Mouse (Mus musculus) spleen, adult 2 months (tissue): ENCODE results near the gene Myof. TPM values are rescaled to one million over a fixed set of nuclear protein-coding genes. Genes with fewer than 3 reads are reported as not detected.

Experiments used
- DNase-seq, 2 experiments: peaks; one replicate each; pipeline versions ENCODE4 v3.0.0 to v3.0.0-alpha.2; 2012 to 2021; ENCODE audit warnings: low spot score in 2 of 2, low read depth in 1 of 2
- H3K27ac ChIP-seq: fragments of 200-500 bp; 2 replicates; pipeline ENCODE4 v1.5.1; 2012; ENCODE audit warnings: low read length, inconsistent platforms; ENCODE audit not compliant: insufficient read depth
- H3K27me3 ChIP-seq: fragments of 200-500 bp; 2 replicates; pipeline ENCODE4 v1.6.1; 2012; ENCODE audit warnings: mild to moderate bottlenecking, moderate library complexity, low read length, inconsistent platforms; ENCODE audit not compliant: control insufficient read depth, insufficient read depth
- H3K36me3 ChIP-seq: fragments of 200-500 bp; 2 replicates; pipeline ENCODE4 v1.6.1; 2012; ENCODE audit warnings: mild to moderate bottlenecking, low read length, inconsistent platforms; ENCODE audit not compliant: control insufficient read depth, insufficient read depth
- H3K4me1 ChIP-seq: fragments of 200-500 bp; 2 replicates; pipeline ENCODE4 v1.6.1; 2011; ENCODE audit warnings: inconsistent platforms; ENCODE audit not compliant: control insufficient read depth, insufficient read depth, insufficient read length
- H3K4me3 ChIP-seq: fragments of 200-500 bp; 2 replicates; pipeline ENCODE4 v1.5.1; 2011; ENCODE audit warnings: mild to moderate bottlenecking, inconsistent platforms; ENCODE audit not compliant: insufficient read depth, insufficient read length; ENCODE audit errors: extremely low read depth
- CTCF ChIP-seq: fragments of 200-500 bp; IDR thresholded peaks from 2 replicates; pipeline ENCODE4 v1.5.1; 2011; ENCODE audit warnings: mild to moderate bottlenecking, inconsistent platforms; ENCODE audit not compliant: insufficient read depth, insufficient read length, insufficient replicate concordance; ENCODE audit errors: extremely low read depth
- POLR2A ChIP-seq: fragments of 200-500 bp; IDR thresholded peaks from 2 replicates; pipeline ENCODE4 v1.6.1; 2011; ENCODE audit warnings: low read depth, low read length, inconsistent platforms
- WGBS: fragments of 180-500 bp; shearing (Covaris S2); methylation state at CpG from one replicate; pipeline ENCODE4 v1.1.7; 2018; 5-methylcytosine and 5-hydroxymethylcytosine counted together
- polyA plus RNA-seq: library from polyadenylated mRNA; depleted of rRNA; stranded (reverse); fragments of >200 nt; gene quantifications from 2 replicates; pipeline ENCODE4 v1.2.3, GENCODE M21; 2012

Gene Myof
- polyA plus RNA-seq, 1 experiment: 10.6 TPM

GRCm38 (mm10) chr19:38077851-38078540 lies 34.6 kb upstream of the Myof start:
- WGBS: 79% methylated on average over 3 of the region's 3 CpGs
- Histone ChIP-seq H3K27ac (no peak overlapping the region), H3K27me3 (no peaks in the 10 kb centered on the region), H3K4me3 (no peak overlapping the region), H3K36me3 (no peaks in the 10 kb centered on the region), H3K4me1 (no peaks in the 10 kb centered on the region)
- TF ChIP-seq CTCF (no peak), POLR2A (no peak)
- no peak for DNase-seq

GRCm38 (mm10) chr19:38076251-38076650 lies 32.9 kb upstream of the Myof start:
- Histone ChIP-seq H3K27me3 (no peaks in the 10 kb centered on the region), H3K4me1 (no peaks in the 10 kb centered on the region), H3K36me3 (no peaks in the 10 kb centered on the region), H3K27ac (no peak overlapping the region), H3K4me3 (no peak overlapping the region)
- WGBS: 89% methylated on average over 2 of the region's 2 CpGs
- DNase-seq: no peak
- TF ChIP-seq CTCF (no peak), POLR2A (no peak)

GRCm38 (mm10) chr19:38075051-38075450 lies 31.7 kb upstream of the Myof start:
- Histone ChIP-seq H3K27ac (no peak overlapping the region), H3K27me3 (no peaks in the 10 kb centered on the region), H3K4me3 (no peak overlapping the region), H3K36me3 (peaks cover 2% of the 10 kb centered on the region; the same call in 1 of the 2 replicates), H3K4me1 (no peaks in the 10 kb centered on the region)
- TF ChIP-seq CTCF (no peak), POLR2A (no peak)
- WGBS: 91% methylated on average over 11 of the region's 11 CpGs
- DNase-seq: no peak

GRCm38 (mm10) chr19:38073226-38073625 lies 29.8 kb upstream of the Myof start:
- WGBS: 97% methylated on average over 5 of the region's 5 CpGs
- TF ChIP-seq CTCF (no peak), POLR2A (no peak)
- no peaks in the 10 kb centered on the region for H3K27me3 ChIP-seq
- peaks cover 2% of the 10 kb centered on the region; the same call in 1 of the 2 replicates for H3K36me3 ChIP-seq
- H3K27ac ChIP-seq: no peak overlapping the region
- DNase-seq: no peak
- no peaks in the 10 kb centered on the region for H3K4me1 ChIP-seq
- no peak overlapping the region for H3K4me3 ChIP-seq

GRCm38 (mm10) chr19:38064051-38064450 lies 20.7 kb upstream of the Myof start:
- H3K27ac ChIP-seq: no peak overlapping the region
- H3K4me3 ChIP-seq: no peak overlapping the region
- no peaks in the 10 kb centered on the region for H3K4me1 ChIP-seq
- TF ChIP-seq POLR2A (no peak), CTCF (no peak)
- H3K36me3 ChIP-seq: no peaks in the 10 kb centered on the region
- H3K27me3 ChIP-seq: no peaks in the 10 kb centered on the region
- DNase-seq: no peak
- WGBS: 93% methylated on average over 1 of the region's 1 CpGs

GRCm38 (mm10) chr19:38063201-38063600 lies 19.8 kb upstream of the Myof start:
- Histone ChIP-seq H3K4me3 (no peak overlapping the region), H3K36me3 (no peaks in the 10 kb centered on the region), H3K4me1 (no peaks in the 10 kb centered on the region), H3K27ac (no peak overlapping the region), H3K27me3 (no peaks in the 10 kb centered on the region)
- no peak for DNase-seq
- TF ChIP-seq POLR2A: no peak
- TF ChIP-seq CTCF: no peak
- WGBS: 89% methylated on average over 3 of the region's 3 CpGs

GRCm38 (mm10) chr19:38056931-38057330 lies 13.6 kb upstream of the Myof start:
- 90% methylated on average over 8 of the region's 8 CpGs for WGBS
- H3K27me3 ChIP-seq: no peaks in the 10 kb centered on the region
- H3K27ac ChIP-seq: no peak overlapping the region
- H3K36me3 ChIP-seq: no peaks in the 10 kb centered on the region
- TF ChIP-seq POLR2A (no peak), CTCF (no peak)
- H3K4me1 ChIP-seq: peaks cover 5% of the 10 kb centered on the region; the same call in 1 of the 2 replicates
- no peak for DNase-seq
- H3K4me3 ChIP-seq: no peak overlapping the region
